Mouse (Mus musculus) layer of hippocampus, postnatal 25 days (tissue): ENCODE measurements around the gene Thnsl2. TPM values are rescaled to one million over a fixed set of nuclear protein-coding genes. Genes with fewer than 3 reads are reported as not detected.

ENCODE experiments used
- DNase-seq, 2 experiments: peaks; one replicate each; pipeline ENCODE4 v3.0.0; 2022; ENCODE audit warnings: mixed read lengths in 2 of 2, low spot score in 1 of 2; ENCODE audit errors: extremely low spot score in 1 of 2
- total RNA-seq, 2 experiments: library from RNA; stranded (reverse); gene quantifications; 2 replicates each; pipeline ENCODE4 v1.2.3; 2021

Gene Thnsl2
- total RNA-seq: 1 to 10 TPM; 3.7 TPM

DNA sequence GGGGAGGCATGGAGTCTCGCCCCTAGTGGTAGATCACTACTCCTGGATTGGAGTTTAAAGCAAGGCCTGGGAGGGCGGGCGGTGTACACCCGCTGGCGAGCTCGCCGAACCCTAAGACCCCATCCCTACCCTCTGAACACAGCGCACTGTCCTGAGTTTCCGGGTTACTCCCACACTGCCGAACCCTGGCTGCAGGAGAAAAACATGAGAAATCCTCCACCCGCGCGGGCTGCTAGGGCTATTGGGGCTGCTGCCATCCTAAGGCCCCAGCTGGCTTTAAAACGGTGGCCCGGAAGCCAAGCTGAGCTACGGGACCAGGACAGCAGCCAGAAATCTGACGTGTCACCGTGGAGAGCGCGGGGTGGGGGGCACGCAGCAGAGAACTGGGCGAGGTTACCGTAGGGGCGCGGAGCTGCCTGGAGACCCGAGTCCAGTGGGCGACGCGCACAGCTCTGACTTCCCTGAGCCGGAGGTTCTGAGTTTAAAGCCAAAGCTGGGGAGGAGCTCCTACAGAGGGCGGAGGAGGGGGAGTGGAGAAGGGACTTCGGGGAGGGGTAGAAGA is at the start of gene Thnsl2:
Gene Thnsl2 (minus strand): TSS at position 546 of the 562 bp plus-strand sequence.
- DNase-seq: peak; percentile 54 to 56

DNA sequence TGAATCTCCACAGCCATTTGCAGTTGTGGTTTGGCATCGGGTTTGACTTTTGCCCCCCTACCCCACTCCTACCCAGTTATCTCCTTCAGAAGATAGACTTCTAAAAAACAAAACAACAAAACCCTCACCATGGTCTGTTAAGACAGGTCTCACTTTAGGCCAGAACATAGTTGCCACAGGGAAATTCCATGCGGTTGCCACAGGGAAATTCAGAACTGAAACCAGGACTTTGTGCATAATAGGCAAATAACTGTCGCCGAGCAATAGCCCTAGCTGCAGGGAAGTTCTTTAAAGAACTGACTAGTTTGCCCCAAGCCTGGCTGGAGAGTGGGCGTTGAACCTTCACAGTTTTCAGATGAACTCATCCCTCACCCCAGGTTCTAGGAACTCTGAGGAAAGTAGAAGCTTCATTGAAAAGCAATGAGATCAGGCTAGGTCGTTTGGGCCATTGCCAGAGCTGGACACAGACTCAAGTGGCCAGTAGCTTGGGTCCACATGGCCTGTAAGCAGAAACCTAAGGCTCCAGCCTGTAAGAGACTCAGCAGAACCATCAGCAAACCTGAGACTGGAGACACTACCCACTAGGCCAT is 49.0 kb upstream of the Thnsl2 start:
- DNase-seq: no peak

DNA sequence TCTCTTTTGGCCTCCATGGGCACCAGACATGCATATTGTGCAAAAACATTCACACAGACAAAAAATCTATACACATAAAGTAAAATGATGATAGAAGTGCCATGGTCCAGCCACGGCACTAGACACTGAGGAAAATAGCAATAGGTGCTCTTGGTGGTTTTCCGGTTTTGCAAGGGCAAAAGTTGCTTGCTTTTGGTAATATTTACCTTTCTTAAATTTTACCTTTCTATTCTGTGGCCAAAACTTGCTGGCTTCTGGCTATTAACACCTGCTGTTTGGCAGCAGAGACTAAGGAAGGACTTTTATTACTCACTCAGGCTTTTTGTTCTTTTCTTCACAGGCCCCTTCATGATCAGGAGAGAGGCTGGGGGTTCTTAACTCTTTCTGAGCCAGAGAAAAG is 46.3 kb upstream of the Thnsl2 start:
- DNase-seq: no peak

DNA sequence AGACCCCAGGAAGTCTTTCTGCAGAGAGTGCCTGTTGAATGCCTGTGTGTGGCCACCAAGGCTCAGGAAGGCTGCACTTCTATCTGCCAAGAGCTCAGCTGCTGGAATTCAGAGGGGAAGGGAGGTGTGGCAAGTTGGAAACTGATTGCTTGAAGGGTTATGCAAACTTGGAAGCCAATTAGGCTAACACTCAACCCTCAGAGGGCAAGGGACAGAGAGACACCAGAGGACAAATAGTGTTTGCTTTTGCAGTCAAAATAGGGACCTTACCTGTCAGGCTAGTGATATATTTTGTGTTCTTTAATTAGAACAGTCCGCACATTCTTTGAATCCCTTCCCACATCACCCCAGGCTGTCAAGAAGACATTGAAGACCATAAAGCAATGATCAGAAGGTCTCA is 45.3 kb upstream of the Thnsl2 start:
- no peak for DNase-seq

DNA sequence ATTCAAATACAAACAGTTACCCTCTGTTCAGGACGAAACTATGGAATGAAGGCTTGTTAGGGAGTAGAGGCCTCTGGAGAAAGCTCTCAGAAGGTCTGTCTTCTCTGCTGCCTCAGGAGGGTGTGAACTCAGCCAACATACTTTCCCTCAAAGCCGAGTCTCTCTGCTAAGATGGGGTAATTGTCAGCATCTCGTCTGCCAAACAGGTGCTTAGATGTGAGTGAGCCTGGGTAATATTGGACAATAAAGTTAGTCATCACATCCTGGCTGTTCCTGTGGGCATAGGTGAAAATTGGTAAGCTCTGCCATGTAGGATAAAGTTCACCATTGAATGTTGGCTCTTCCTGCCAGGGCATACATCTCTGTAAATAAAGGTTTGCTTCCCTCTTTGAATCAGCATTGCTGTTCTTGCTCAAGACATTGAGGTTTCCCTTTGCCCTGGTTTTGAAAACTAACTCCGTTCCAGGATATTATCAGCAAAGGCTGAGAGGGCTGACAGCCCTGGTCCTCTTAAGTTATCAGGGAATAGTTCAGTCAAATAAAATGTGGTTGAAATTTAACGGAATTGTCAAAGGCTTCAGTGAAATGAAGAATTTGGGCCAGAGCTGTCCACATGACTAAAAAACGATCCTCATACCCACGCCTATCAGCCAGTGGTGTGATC is 40.8 kb upstream of the Thnsl2 start:
- no peak for DNase-seq

DNA sequence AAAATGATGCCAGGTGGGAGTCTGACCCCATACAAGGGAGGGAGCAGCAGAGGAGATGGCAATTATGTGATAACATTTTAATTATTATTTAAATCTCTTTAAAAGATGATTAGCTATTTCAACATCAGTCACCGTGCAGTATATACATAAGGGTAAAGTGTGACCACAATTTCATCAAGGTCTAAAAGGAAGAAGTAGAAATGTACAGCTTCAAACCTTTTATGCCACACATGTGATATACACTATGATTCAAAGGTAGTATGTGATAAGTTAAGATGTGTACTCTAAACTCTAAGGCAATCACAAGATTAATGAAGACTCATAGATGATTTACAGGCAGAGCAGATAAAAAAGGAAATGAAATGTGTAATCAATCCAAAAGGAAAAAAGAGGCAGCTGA is 36.4 kb upstream of the Thnsl2 start:
- no peak for DNase-seq

DNA sequence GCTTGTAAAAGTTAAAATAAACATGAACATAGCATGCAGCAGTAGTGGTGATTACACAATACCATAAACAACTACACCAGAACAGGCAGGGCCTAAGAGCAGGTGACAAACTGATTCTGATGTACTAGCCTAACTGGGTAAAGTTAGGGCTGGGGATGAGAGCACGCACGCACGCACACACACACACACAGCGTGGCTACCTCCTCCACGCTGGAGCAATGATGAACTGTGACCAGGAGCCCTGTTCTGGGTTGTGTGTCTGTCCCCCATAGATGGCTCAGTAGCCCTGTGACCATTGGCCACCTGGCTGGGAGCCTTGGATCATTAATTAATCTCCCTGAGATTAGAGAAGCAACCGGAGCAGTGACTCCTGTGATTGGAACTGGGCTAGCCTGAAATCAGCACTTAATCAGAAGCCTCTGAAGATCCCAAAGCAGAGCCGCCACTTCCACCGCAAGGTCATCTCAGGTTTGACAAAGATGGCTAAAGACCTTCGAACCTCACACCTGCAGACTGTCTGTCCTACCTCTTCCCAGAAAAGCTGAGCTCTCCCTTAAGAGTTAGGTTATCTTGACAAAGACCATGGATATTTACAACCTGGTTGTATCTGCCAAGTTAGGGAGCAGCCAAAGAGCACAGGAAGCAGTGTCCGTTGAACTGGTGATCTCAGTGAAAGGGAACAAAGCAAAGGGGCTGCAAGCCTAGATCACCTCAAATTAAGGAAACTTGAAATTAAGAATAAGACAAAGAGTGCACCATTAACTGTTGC is 28.8 kb upstream of the Thnsl2 start:
- no peak for DNase-seq

DNA sequence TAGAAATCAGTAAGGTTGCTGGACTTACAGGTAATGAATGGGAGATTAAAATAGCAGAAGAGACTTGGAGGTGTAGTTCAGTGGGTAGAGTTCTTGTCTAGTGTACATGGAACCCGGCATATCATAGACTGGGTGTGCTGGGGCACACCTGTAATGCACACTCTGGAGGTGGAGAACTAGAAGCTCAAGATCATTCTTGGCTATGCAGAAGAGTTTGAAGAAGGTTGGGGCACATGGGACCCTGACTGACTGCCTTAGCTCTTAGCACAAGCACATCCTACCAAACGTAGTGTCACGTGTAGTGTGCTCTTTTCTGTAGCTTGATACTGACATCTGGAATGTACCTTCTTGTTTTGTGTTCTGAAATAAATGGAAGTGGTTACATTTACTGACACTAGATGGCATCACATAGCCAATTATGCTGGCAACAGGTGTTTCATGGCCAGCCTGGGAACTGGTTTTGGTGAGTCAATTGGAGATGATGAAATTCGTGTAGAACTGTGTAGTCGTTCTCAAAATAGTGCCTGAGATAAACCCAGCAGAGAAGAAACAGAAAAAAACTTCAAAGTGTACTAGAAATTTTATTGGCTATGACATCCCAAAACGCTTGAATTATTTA is 22.4 kb upstream of the Thnsl2 start:
- no peak for DNase-seq

DNA sequence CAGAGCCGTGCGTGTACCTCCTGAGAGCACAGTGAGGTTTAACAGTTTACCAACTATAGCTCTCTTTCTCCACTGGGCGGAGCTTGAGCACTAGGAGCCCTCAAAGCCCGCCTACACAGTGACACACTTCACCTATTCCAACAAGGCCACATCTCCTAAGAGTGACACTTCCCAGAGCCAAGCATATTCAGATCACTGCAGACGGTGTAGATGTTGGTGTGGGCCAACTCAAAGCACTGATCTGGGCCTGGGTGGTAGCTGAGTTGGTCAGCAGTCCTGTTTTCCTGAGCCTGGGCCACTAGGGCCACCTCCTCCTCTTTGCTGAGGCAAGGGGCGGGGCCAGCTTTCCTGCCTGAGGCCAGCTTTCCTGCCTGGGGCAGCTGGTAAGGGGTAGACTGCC is 20.2 kb upstream of the Thnsl2 start:
- DNase-seq: no peak

DNA sequence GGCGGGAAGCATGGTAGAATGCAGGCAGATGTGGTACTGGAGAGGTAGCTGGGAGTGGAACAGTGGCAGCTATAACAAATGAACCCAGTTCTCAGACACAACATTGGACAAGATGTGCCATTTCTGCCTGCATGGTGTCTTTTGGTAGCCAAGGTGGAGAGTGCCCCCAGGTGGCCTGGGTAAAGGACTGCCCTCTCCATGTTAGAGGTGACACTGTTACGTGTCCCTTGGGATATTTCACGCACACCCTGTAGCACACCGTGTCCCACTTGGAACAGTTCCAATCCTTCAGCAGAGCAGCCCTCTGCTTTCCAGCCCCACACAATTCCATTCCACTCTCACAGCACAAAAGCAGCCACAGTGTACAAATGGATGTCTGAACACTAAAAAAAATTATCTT is 18.0 kb upstream of the Thnsl2 start:
- DNase-seq: no peak

DNA sequence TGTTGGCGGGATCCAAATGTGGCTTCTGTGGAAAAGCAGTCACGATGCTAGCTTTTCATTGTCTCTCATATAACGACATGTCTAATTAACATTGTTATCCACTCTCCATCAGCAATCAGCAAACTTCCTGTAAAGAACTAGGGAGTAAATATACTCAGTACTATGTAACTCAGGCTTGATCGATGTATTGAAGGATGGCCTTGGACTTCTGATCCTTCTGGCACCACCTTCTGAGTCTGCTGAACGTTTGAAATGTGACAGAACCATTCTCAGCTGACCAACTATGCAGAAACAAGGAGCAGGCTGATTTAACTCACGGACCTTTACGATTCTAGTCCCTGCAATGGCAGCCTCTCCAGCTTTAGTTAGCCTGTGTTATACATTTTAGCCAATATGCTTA is 17.1 kb upstream of the Thnsl2 start:
- no peak for DNase-seq

DNA sequence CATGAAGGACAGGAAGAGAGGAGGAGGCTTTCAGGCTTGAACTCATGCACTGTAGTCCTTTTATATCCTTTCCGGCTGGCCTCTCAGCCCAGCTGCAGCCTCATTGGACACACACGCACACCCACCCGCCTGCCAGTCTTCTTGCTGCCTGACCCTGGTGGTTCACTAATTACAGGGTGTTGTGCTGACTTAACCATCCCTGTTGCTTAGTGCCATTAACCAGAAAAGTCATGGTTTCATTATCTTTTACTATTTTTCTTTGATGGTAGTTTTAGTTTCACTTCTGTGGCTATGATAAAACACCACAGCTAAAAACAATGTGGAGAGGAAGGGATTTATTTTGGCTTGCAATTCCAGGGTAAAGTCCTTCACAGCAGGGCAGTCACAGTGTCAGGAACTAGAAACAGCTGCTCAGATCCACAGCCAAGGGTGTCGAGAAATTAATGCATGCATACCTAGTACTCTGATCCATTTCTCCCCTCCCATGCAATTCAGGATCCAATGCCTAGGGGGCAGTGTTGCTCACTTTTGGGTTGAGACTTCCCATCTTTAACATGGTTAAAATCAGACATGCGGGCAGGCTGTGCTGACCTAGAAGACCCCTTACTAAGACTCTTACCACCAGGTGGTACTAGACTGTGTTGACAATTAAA is 12.6 kb upstream of the Thnsl2 start:
- no peak for DNase-seq

DNA sequence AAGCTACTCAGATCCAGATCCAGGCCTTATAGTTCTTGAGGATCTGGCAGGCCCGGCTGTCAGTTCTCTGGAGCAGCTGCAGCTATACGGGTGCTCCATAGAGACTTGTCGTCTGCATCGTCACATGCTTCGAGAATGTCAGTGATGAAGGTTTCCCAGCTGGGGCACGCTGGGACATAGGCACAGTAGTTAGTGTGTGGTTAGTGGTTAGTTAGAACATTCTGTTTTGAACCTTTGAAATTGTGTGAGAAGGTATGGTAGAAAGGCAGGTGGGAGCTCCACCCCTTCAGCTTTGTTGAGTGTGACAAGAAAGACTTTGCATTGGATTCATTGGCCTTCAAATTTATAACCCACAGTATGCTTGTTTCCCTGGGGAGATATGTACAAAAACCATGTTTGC is 10.6 kb upstream of the Thnsl2 start:
- no peak for DNase-seq

DNA sequence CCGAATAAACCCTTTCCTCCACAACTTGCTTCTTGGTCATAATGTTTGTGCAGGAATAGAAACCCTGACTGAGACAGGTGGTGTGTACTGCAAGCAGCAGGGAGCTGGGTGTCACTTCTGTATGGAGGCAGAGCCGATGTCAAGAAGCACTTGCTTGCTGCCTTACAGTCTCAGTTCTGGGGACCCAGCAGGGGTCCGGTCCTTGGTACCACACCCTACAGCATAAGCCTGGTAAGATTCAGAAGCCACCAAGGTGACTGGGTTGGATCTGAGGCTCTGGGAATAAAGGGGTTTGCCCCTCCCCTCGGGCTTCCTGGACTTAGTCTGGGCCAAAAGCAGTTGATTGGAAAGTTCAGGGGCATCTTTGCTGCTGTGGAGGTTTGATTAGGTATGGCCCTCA is 9.2 kb upstream of the Thnsl2 start:
- no peak for DNase-seq

DNA sequence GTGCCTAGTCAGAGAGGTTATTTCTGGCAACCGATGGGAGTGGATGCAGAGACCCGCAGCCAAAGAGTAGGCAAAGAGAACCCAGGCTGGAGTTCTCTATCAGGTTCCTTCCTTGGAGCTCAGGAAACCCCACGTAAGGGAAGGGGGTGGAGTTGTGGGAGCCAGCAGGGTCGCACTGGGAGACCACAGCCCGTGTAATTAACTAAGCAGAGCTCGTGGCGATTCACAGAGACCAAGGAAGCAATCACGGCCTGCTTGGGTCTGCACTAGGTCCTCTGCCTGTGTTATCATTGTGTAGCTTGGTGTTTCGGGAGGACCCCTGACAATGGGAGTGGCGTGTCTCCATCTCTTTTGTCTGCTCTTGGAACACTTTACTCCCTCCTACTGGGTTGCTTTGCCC is 6.9 kb upstream of the Thnsl2 start:
- DNase-seq: no peak

DNA sequence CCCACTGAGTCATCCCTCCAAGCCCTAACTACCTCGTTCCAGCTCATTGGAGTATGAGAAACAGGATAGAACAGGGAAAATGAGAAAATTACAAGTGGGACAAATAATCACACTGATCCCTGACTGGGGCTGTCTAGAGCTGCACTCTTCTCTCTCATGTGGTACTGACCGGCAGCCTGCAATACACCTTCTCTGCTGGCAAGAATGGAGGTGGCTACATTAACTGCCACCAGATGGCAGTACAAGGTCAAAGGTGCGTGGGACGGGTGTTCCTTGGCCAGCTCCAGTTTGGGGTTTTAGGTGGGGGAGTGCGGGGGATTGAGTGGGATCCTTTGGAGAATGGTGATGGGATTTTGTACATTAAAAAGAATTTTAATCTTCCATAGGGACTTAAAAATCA is 5.3 kb upstream of the Thnsl2 start:
- DNase-seq: peak in 1 of 2 experiments; percentile 31

DNA sequence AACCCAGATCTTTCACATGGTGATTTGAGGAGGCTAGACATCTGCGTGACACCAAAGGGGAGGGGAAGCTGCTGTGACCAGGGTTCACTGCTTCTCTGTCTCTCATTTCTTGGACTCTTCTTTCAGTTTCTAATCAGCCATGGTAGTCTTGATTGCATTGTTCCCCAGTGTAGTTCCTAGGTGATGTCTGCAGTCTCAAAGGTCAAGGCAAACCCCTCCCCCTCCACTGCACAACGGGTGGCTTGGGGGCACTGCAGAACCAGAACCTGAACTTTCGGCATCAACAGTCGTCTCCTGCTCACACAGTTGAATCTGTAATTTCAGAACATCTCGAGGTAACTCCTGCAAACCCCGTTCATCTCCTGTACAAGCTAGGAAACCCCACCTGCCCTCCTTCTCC is 4.1 kb upstream of the Thnsl2 start:
- DNase-seq: no peak

DNA sequence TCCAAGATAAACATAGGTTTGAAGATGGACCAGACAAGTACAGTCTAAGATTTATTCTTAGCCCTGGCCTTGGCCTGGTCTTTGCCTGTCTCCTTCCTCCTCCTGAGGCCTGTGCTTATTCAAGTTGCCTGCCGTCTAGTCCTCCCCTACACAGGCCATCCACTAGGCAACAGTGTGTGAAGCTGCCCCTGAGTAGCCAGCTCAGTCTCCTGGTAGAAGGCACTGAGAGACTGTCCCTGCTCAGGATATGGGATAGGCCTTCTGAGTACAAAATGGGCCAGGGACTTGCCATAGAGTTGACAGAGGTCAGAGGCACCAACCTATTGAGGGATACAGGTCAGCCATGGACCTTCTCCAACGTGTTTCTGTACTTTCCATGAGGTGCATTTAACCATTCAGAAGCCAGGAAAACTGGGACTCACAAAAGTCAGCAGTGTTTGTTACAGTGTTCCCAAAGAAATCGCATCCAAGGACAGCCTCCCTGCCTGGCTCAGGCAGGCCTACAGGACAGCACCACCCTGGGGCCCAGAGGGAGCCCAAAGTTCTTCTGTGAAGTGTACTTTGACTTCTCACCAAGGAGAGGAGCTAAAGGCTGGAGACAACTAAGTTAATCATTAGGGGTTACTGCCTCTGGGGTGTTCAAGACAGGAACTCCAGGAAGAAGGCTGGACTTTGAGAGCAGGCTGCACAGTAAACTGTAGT is 1.2 kb upstream of the Thnsl2 start:
- DNase-seq: no peak

DNA sequence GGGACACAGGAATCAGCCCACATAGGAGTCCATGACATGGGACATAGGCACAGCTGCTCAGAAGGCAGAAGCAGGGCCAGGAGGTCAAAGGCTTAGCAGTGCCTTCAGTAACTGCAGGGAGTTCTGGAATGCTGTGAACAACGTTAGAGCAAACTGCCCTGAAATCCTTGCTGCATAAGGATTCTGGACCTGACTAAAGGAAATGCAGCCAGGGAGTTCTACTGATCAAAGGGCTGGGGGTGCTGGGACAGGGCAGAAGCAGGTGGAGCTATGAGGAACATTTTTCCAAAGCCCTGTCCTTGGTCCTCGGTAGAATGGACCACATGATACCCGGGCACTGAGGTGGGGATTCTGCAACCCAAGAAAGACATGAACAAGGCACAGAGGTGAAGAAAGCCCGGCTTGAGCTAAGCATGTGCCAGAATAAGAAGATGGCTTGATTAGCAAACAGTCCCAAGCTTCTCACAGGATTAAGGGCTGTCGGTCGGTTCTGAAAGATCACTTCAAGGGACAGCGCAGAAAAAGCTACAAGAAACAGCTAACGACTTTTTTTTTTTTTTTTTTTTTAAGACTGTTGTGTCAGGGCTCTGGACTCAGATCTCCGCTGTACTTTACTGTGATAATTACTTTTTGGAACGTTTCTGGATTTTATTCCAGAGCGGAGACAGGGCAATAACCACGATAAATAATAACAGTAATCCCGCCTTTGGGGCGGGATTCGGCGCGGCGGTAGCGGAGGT is 915 bp downstream of the Thnsl2 start:
- no peak for DNase-seq
